Mouse (Mus musculus) kidney, postnatal 10 days (tissue): ENCODE results near the gene Olfr1446.

Experiments used
- DNase-seq: peaks from one replicate; pipeline ENCODE4 v3.0.0; 2021; ENCODE audit warnings: mixed read lengths

Gene Olfr1446

DNA sequence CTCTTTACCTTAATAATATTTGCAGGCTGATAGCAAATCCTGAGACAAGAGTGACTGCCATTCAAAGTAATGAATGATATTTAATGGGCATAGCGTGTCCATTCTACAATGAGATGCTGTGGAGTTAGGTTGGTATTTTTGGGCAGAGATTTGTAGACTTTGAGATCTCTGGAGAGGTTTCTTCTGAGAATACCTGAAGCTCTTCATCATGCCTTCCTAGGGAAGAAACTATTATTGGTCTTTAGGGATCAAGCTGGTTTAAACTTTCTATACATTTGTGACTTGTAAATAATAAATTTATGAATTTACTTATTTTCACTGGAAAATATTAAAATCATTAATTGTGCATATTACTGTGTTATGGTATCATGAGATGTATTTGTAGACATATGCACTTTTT, at the start of gene Olfr1446:
TSS of gene Olfr1446 (minus strand) at position 101 of the 400 bp plus-strand sequence.
- no peak for DNase-seq

DNA sequence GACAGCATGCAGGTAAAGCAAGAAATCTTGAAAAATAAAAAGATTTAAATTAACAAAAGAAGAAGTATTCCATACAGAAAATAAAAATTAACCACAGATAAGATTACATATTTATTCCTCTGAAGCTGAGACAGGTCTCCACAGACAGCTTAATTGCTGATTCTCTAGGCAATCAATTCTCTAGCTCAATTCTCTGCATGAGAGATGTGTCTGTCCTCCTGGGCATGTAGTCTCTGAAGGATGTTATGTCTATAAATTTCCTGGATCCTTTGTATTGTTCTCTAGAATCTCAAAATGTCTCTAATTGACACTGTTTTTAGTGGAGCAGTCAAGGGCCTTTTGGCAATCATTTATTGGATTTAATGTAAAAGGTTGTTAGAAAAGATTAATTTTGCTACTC, 37.2 kb upstream of the Olfr1446 start, which contains the start of gene Olfr1449:
TSS of gene Olfr1449 (plus strand) at position 301 of the 400 bp plus-strand sequence.
- DNase-seq = no peak

- no peak for DNase-seq
Measured at GRCm38 (mm10) chr19:12924319-12924718, 31.0 kb upstream of the Olfr1446 start, which contains the start of gene Olfr1448. TSS of gene Olfr1448 (minus strand) at chr19:12924419.

DNA sequence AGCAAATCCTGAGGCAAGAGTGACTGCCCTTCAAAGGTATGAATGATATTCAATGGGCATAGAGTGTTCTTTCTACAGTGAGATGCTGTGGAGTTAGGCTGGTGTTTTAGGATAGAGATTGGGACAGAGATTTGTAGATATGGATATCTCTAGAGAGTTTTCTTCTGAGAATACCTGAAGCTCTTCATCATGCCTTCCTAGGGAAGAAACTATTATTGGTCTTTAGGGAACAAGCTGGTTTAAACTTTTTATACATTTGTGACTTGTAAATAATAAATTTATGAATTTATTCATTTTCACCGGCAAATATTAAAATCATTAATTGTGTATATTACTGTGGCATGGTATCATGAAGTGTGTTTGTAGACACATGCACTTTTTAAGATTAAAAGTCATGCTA, 10.3 kb upstream of the Olfr1446 start, which contains the start of gene Olfr1447:
TSS of gene Olfr1447 (minus strand) at position 101 of the 400 bp plus-strand sequence.
- DNase-seq = no peak

GRCm38 (mm10) chr19:12883555-12883954, 9.8 kb downstream of the Olfr1446 start, which contains the start of gene Olfr1445:
TSS of gene Olfr1445 (plus strand) at chr19:12883855.
- DNase-seq = no peak

DNA sequence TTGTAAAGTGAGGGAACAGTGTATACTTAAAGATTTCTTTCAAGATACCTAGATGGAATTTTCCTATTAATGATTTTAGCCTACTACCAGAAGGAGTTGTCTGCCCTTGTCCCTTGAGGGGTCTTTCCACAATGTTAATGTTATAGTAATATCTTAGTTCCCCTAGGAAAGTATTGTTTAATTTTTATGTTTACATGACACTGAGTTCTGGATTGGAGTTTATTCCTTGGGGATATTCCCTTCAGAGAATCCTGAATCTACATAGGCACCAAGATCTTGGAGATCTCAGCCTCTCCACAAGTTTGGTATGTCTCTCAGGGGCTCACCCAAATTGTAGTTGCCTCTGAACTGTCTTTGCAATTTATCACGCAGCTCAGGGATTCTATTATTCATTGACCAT, 36.3 kb downstream of the Olfr1446 start, which contains the start of gene Olfr1444:
TSS of gene Olfr1444 (plus strand) at position 301 of the 400 bp plus-strand sequence.
- no peak for DNase-seq

DNA sequence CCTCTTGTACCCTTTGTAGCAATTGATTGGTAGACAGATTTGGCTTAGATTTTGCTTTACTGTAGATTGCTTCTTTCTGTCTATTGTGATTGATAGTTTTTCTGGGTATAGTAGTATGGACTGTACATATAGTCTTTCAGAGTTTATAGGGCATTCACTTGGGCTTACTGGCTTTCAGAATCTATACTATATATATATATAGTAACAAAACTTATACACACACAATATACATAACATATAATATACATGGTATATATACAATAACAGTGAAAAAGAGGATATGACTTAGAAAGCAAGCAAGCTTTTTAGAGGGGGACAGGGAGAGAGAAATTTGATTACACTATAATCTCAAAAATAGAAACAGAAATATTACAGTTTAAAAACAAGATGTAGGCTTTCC, 46.9 kb downstream of the Olfr1446 start, which contains the start of gene Gm5244:
TSS of gene Gm5244 (plus strand) at position 301 of the 400 bp plus-strand sequence.
- DNase-seq = no peak

GRCm38 (mm10) chr19:12838507-12838906, 54.8 kb downstream of the Olfr1446 start:
- no peak for DNase-seq
